Mouse (Mus musculus): ENCODE measurements at regions not wholly inside any gene's neighbourhood (a gene's known extent, or its start where the extent isn't known, plus 50 kb on each side); places are given as distances from the start of the nearest gene placed in this dataset.

- no peak for DNase-seq (ENCODE audit: low spot score)
- Histone ChIP-seq H3K27me3 (ENCODE audit: control insufficient read depth, insufficient read depth, low read length) (no peaks in the 10 kb centered on the region), H3K27ac (ENCODE audit: low read depth, low read length) (no peak overlapping the region), H3K9me3 (ENCODE audit: control insufficient read depth, low read length) (no peaks in the 10 kb centered on the region), H3K4me3 (ENCODE audit: low read depth, low read length) (no peak overlapping the region), H3K36me3 (ENCODE audit: control insufficient read depth, insufficient read depth, low read length) (no peaks in the 10 kb centered on the region), H3K9ac (ENCODE audit: low read length) (no peak overlapping the region), H3K4me1 (replicated peaks; ENCODE audit: control insufficient read depth, insufficient read depth, low read length) (no peaks in the 10 kb centered on the region), H3K4me2 (ENCODE audit: low read depth, low read length, severe bottlenecking) (no peak overlapping the region)
- ATAC-seq (replicated peaks; ENCODE audit: low FRiP score) = no peak
- WGBS = 74% methylated on average over 8 of the region's 8 CpGs
These were observed 745.1 kb upstream of the Gm19410 start for GRCm38 (mm10) chr8:35020480-35020879.

DNA sequence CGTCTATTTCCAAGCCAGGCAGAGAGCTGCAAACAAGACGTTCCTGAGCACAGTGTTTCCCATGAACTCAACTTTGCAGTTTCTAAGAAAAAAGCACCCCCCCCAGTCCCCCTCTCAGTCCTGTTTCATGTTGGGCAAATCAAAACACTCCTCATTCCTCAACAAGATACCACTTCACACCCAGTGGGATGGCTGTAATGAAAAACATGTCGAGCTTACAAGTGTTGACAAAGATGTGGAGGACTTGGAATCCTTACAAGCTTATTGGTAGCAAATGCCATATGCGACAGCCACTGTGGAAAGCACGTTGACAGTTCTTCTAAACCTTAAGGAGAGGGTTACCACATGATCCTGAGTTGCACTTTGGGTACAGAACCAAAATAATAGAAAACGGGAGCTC lies 742.9 kb upstream of the Gm19410 start:
- Histone ChIP-seq H3K36me3 (ENCODE audit: control insufficient read depth, insufficient read depth, low read length) (no peaks in the 10 kb centered on the region), H3K27ac (ENCODE audit: low read depth, low read length) (no peak overlapping the region), H3K9ac (ENCODE audit: low read length) (no peak overlapping the region), H3K4me3 (ENCODE audit: low read depth, low read length) (no peak overlapping the region), H3K4me1 (replicated peaks; ENCODE audit: control insufficient read depth, insufficient read depth, low read length) (no peaks in the 10 kb centered on the region), H3K4me2 (ENCODE audit: low read depth, low read length, severe bottlenecking) (no peak overlapping the region), H3K9me3 (ENCODE audit: control insufficient read depth, low read length) (no peaks in the 10 kb centered on the region), H3K27me3 (ENCODE audit: control insufficient read depth, insufficient read depth, low read length) (no peaks in the 10 kb centered on the region)
- ATAC-seq (replicated peaks; ENCODE audit: low FRiP score) = no peak
- 84% methylated on average over 6 of the region's 6 CpGs for WGBS
- DNase-seq (ENCODE audit: low spot score) = no peak

GRCm38 (mm10) chr8:35047798-35048197 lies 717.8 kb upstream of the Gm19410 start:
- H3K4me2 ChIP-seq (ENCODE audit: low read depth, low read length, severe bottlenecking) = no peak overlapping the region
- no peaks in the 10 kb centered on the region for H3K36me3 ChIP-seq (ENCODE audit: control insufficient read depth, insufficient read depth, low read length)
- no peaks in the 10 kb centered on the region for H3K27me3 ChIP-seq (ENCODE audit: control insufficient read depth, insufficient read depth, low read length)
- WGBS = 76% methylated on average over 3 of the region's 3 CpGs
- H3K9ac ChIP-seq (ENCODE audit: low read length) = no peak overlapping the region
- ATAC-seq (replicated peaks; ENCODE audit: low FRiP score) (no peak), DNase-seq (ENCODE audit: low spot score) (no peak)
- H3K9me3 ChIP-seq (ENCODE audit: control insufficient read depth, low read length) = no peaks in the 10 kb centered on the region
- H3K4me3 ChIP-seq (ENCODE audit: low read depth, low read length) = no peak overlapping the region
- H3K27ac ChIP-seq (ENCODE audit: low read depth, low read length) = no peak overlapping the region
- H3K4me1 ChIP-seq (replicated peaks; ENCODE audit: control insufficient read depth, insufficient read depth, low read length) = no peaks in the 10 kb centered on the region

DNA sequence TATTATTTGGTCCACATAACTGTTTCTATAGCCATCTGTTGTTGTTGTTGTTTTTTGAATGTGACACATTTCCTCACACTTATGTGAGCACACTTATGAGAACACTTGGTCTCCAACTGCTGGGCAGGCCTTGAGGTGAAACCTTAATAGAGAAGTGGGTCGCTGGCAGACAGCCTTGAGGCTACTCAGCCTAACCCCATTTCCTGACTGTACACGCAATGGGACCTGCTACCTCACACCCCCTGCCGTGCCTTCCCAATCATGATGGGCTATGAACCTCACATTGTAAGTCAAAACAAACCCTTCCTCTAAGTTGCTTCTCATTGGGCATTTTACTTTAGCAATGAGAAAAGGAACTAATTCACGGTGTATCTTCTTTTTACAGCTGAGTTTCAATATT lies 712.1 kb upstream of the Gm19410 start:
- Histone ChIP-seq H3K27ac (ENCODE audit: low read depth, low read length) (no peak overlapping the region), H3K36me3 (ENCODE audit: control insufficient read depth, insufficient read depth, low read length) (no peaks in the 10 kb centered on the region), H3K4me2 (ENCODE audit: low read depth, low read length, severe bottlenecking) (no peak overlapping the region), H3K9me3 (ENCODE audit: control insufficient read depth, low read length) (no peaks in the 10 kb centered on the region), H3K4me3 (ENCODE audit: low read depth, low read length) (no peak overlapping the region), H3K27me3 (ENCODE audit: control insufficient read depth, insufficient read depth, low read length) (no peaks in the 10 kb centered on the region), H3K4me1 (replicated peaks; ENCODE audit: control insufficient read depth, insufficient read depth, low read length) (no peaks in the 10 kb centered on the region), H3K9ac (ENCODE audit: low read length) (no peak overlapping the region)
- DNase-seq (ENCODE audit: low spot score) (no peak), ATAC-seq (replicated peaks; ENCODE audit: low FRiP score) (no peak)
- 83% methylated on average over 4 of the region's 4 CpGs for WGBS

DNA sequence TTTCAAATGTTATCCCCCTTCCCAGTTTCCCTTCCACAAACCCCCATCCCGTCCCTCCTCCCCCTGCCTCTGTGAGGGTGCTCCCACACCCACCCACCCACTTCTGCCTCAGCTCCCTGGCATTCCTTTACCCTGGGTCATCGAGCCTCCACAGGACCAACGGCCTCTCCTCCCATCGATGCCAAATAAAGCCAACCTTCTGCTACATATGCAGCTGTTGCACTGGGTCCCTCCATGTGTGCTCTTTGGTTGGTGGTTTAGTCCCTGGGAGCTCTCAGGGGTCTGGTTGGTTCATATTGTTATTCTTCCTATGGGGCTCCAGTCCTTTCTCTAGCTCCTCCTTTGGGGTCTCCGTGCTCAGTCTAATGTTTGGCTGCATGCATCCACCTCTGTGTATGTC lies 704.5 kb upstream of the Gm19410 start:
- Histone ChIP-seq H3K27ac (ENCODE audit: low read depth, low read length) (no peak overlapping the region), H3K27me3 (ENCODE audit: control insufficient read depth, insufficient read depth, low read length) (no peaks in the 10 kb centered on the region), H3K36me3 (ENCODE audit: control insufficient read depth, insufficient read depth, low read length) (no peaks in the 10 kb centered on the region), H3K4me2 (ENCODE audit: low read depth, low read length, severe bottlenecking) (no peak overlapping the region), H3K9me3 (ENCODE audit: control insufficient read depth, low read length) (no peaks in the 10 kb centered on the region), H3K9ac (ENCODE audit: low read length) (no peak overlapping the region), H3K4me1 (replicated peaks; ENCODE audit: control insufficient read depth, insufficient read depth, low read length) (no peaks in the 10 kb centered on the region), H3K4me3 (ENCODE audit: low read depth, low read length) (no peak overlapping the region)
- DNase-seq (ENCODE audit: low spot score) (no peak), ATAC-seq (replicated peaks; ENCODE audit: low FRiP score) (no peak)
- 88% methylated on average over 5 of the region's 5 CpGs for WGBS

DNA sequence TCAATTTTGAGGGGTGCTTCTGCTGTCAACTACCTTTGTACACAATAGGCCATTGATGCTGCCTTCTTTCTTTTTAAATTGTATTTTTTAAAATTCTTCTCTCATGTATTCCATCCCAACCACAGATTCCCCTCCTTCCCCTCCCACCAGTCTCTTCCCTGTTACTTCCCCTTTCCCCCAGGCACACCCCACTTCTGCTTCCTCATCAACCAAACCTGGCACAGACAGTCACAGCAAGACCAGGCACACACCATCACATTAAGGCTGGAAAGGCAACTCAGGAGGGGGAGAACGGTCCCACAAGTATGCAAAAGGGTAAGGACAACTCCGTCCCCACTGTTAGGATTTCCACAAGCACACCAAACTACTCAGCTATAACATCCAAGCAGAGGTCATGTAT lies 697.4 kb upstream of the Gm19410 start:
- no peak overlapping the region for H3K9ac ChIP-seq (ENCODE audit: low read length)
- DNase-seq (ENCODE audit: low spot score) (no peak), ATAC-seq (replicated peaks; ENCODE audit: low FRiP score) (no peak)
- no peaks in the 10 kb centered on the region for H3K27me3 ChIP-seq (ENCODE audit: control insufficient read depth, insufficient read depth, low read length)
- 96% methylated on average over 2 of the region's 2 CpGs for WGBS
- H3K4me3 ChIP-seq (ENCODE audit: low read depth, low read length) = no peak overlapping the region
- H3K4me1 ChIP-seq (replicated peaks; ENCODE audit: control insufficient read depth, insufficient read depth, low read length) = no peaks in the 10 kb centered on the region
- no peak overlapping the region for H3K27ac ChIP-seq (ENCODE audit: low read depth, low read length)
- no peaks in the 10 kb centered on the region for H3K36me3 ChIP-seq (ENCODE audit: control insufficient read depth, insufficient read depth, low read length)
- no peak overlapping the region for H3K4me2 ChIP-seq (ENCODE audit: low read depth, low read length, severe bottlenecking)
- H3K9me3 ChIP-seq (ENCODE audit: control insufficient read depth, low read length) = no peaks in the 10 kb centered on the region

DNA sequence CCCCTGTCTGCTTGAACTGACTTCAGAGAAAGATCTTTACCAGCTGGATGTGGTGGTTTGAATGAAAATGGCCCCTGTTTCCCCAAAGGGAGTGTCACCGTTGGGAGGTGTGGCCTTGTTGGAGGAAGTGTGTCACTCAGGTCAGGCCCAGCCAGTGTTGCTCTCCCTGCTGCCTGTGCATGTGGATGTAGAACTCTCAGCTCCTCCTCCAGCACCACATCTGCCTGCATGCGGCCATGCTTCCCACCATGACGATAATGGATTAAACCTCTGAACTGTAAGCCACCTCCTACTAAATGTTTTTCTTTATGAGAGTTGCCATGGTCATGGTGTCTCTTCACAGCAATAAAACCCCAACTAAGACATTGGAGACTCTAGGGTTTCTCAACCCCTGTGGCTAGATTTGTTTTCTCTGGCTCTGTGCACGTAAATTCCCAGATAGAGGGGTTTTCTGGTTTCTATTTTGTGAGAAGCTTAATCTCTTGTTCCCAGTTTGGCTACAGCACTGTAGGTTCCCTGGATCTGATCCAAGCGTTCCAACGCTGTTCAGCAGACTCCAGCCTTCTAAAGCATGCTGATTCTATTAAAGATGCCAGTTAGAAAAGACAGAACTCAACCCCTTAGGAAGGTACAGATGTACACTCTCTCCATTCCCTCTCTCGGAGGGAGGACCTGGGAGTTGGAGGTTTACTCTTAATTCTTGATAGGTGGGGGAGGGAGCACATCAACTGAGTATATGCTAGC lies 695.2 kb upstream of the Gm19410 start:
- no peak for DNase-seq (ENCODE audit: low spot score)
- Histone ChIP-seq H3K36me3 (ENCODE audit: control insufficient read depth, insufficient read depth, low read length) (no peaks in the 10 kb centered on the region), H3K27ac (ENCODE audit: low read depth, low read length) (no peak overlapping the region), H3K4me2 (ENCODE audit: low read depth, low read length, severe bottlenecking) (no peak overlapping the region), H3K4me1 (replicated peaks; ENCODE audit: control insufficient read depth, insufficient read depth, low read length) (no peaks in the 10 kb centered on the region), H3K4me3 (ENCODE audit: low read depth, low read length) (no peak overlapping the region), H3K9ac (ENCODE audit: low read length) (no peak overlapping the region), H3K9me3 (ENCODE audit: control insufficient read depth, low read length) (no peaks in the 10 kb centered on the region), H3K27me3 (ENCODE audit: control insufficient read depth, insufficient read depth, low read length) (no peaks in the 10 kb centered on the region)
- 74% methylated on average over 7 of the region's 7 CpGs for WGBS
- no peak for ATAC-seq (replicated peaks; ENCODE audit: low FRiP score)

- H3K4me1 ChIP-seq (replicated peaks; ENCODE audit: control insufficient read depth, insufficient read depth, low read length) = no peaks in the 10 kb centered on the region
- H3K36me3 ChIP-seq (ENCODE audit: control insufficient read depth, insufficient read depth, low read length) = no peaks in the 10 kb centered on the region
- no peaks in the 10 kb centered on the region for H3K27me3 ChIP-seq (ENCODE audit: control insufficient read depth, insufficient read depth, low read length)
- ATAC-seq (replicated peaks; ENCODE audit: low FRiP score) (no peak), DNase-seq (ENCODE audit: low spot score) (no peak)
- H3K27ac ChIP-seq (ENCODE audit: low read depth, low read length) = no peak overlapping the region
- 73% methylated on average over 10 of the region's 10 CpGs for WGBS
- no peaks in the 10 kb centered on the region for H3K9me3 ChIP-seq (ENCODE audit: control insufficient read depth, low read length)
- no peak overlapping the region for H3K4me3 ChIP-seq (ENCODE audit: low read depth, low read length)
- no peak overlapping the region for H3K4me2 ChIP-seq (ENCODE audit: low read depth, low read length, severe bottlenecking)
- H3K9ac ChIP-seq (ENCODE audit: low read length) = no peak overlapping the region
These were observed 689.6 kb upstream of the Gm19410 start for GRCm38 (mm10) chr8:35075971-35076370.

- H3K27me3 ChIP-seq (ENCODE audit: control insufficient read depth, insufficient read depth, low read length) = no peaks in the 10 kb centered on the region
- no peak overlapping the region for H3K9ac ChIP-seq (ENCODE audit: low read length)
- 71% methylated on average over 1 of the region's 1 CpGs for WGBS
- no peak overlapping the region for H3K4me2 ChIP-seq (ENCODE audit: low read depth, low read length, severe bottlenecking)
- ATAC-seq (replicated peaks; ENCODE audit: low FRiP score) (no peak), DNase-seq (ENCODE audit: low spot score) (no peak)
- H3K36me3 ChIP-seq (ENCODE audit: control insufficient read depth, insufficient read depth, low read length) = no peaks in the 10 kb centered on the region
- no peak overlapping the region for H3K4me3 ChIP-seq (ENCODE audit: low read depth, low read length)
- H3K4me1 ChIP-seq (replicated peaks; ENCODE audit: control insufficient read depth, insufficient read depth, low read length) = no peaks in the 10 kb centered on the region
- no peaks in the 10 kb centered on the region for H3K9me3 ChIP-seq (ENCODE audit: control insufficient read depth, low read length)
- no peak overlapping the region for H3K27ac ChIP-seq (ENCODE audit: low read depth, low read length)
These were observed 682.4 kb upstream of the Gm19410 start for GRCm38 (mm10) chr8:35083161-35083560.
